Mouse (Mus musculus): ENCODE measurements around the gene Vipas39.

GRCm38 (mm10) chr12:87265444-87265843, 612 bp downstream of the Vipas39 start:
- TF ChIP-seq CTCF (IDR thresholded peaks at IDR 0.05; ENCODE audit: borderline replicate concordance, insufficient read depth, low read depth, low read length) (no peak), POLR2A (IDR thresholded peaks at IDR 0.05; ENCODE audit: borderline replicate concordance, insufficient read depth, low read length) (no peak)
